Mouse (Mus musculus): ENCODE results near the gene Rasgef1b.

Rasgef1b gene

GRCm38 (mm10) chr5:99451416-99451815, 277.4 kb downstream of the Rasgef1b start:
- DNase-seq (ENCODE audit: low spot score in 2 of 2): no peak

- DNase-seq (ENCODE audit: low spot score in 2 of 2): no peak
Measured at GRCm38 (mm10) chr5:99450994-99451393, 277.9 kb downstream of the Rasgef1b start.

- no peak for DNase-seq (ENCODE audit: low spot score in 2 of 2)
Measured at GRCm38 (mm10) chr5:99450463-99450862, 278.4 kb downstream of the Rasgef1b start.

GRCm38 (mm10) chr5:99447481-99447880, 281.4 kb downstream of the Rasgef1b start:
- DNase-seq (ENCODE audit: low spot score in 2 of 2): no peak

DNA sequence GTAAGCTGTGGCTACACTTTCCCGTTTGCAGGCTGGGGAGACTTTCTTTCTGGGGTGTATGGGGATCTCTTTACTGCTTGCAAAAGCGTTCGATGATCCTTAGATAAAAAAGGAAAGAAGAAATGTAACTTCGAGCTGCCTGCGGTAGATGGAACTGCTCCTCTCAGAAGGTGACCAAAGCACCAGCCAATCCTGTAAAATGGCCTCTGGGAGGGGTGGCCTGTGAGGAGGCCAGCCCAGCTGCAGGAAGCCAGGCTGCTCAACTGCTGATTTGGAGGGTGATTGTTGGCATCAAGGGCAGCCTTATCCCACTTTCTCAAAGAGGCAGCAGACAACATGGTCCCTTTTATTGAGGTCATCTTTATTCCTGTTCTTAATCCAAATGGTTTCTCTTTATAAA, 283.6 kb downstream of the Rasgef1b start:
- no peak for DNase-seq (ENCODE audit: low spot score in 2 of 2)

DNA sequence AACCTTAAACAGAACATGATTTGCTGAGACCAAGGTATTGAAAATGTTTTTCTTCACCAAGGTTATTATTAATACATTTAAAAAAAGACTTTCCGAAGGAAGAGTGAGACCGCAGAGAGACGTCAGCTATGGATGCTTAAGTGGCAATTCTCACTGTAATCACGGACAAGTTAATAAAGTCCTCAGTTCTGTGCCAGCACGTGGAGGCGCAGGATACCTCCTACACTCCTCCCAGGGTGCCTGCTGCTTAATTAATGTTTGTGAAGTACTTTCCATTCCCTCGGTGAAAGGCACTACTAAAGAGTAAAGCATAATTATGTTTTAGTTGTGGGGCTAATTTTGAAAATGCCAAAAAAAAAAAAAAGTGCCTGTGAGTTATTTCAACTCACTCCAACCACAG, 284.1 kb downstream of the Rasgef1b start:
- no peak for DNase-seq (ENCODE audit: low spot score in 2 of 2)

- DNase-seq (ENCODE audit: low spot score in 2 of 2): no peak
Measured at GRCm38 (mm10) chr5:99440109-99440508, 288.8 kb downstream of the Rasgef1b start.

GRCm38 (mm10) chr5:99438526-99438925, 290.3 kb downstream of the Rasgef1b start:
- no peak for DNase-seq (ENCODE audit: low spot score in 2 of 2)

GRCm38 (mm10) chr5:99434226-99434625, 294.6 kb downstream of the Rasgef1b start:
- no peak for DNase-seq (ENCODE audit: low spot score in 2 of 2)

DNA sequence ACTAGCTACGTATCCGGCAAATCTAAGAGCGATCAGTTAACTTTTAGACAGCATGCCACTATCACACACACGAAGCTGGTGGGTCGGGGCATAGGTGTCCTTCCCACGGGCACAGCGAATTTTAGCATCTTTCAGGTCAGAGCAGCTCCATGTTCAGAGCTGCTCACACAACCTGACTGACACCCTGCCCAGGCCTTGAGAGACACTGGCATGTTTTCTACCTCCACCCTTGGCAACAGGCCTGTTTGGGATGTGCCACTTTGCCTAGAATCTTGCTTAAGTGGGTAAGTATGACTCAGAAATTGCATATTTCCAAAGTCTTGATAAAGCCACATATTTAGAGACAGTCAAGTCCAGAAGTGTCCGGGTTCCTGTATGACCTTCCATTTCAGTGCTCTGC, 296.4 kb downstream of the Rasgef1b start:
- no peak for DNase-seq (ENCODE audit: low spot score in 2 of 2)

- no peak for DNase-seq (ENCODE audit: low spot score in 2 of 2)
Measured at GRCm38 (mm10) chr5:99429273-99429672, 299.6 kb downstream of the Rasgef1b start.

DNA sequence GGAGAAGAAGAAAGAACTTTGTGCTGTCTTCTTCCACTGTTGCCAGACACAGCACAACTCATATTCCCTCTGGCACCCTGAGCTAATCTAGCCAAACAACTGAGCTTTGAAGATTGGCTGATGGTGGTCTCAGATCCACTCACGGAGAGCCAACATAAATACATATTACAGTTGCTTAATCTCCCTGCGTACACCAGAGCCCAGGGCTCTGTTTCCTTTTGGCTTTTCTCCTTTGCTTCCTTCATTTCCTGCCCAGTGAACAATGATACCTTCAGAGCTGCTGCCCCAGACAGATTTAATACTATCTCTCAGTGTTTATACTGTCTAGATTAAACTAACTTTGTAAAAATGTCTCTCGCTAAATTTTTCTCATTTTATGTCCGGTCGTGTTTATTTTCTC, 300.2 kb downstream of the Rasgef1b start:
- DNase-seq (ENCODE audit: low spot score in 2 of 2): no peak

GRCm38 (mm10) chr5:99423271-99423670, 305.6 kb downstream of the Rasgef1b start:
- DNase-seq (ENCODE audit: low spot score in 2 of 2): no peak

- no peak for DNase-seq (ENCODE audit: low spot score in 2 of 2)
Measured at GRCm38 (mm10) chr5:99422856-99423255, 306.0 kb downstream of the Rasgef1b start.

GRCm38 (mm10) chr5:99422092-99422491, 306.8 kb downstream of the Rasgef1b start:
- no peak for DNase-seq (ENCODE audit: low spot score in 2 of 2)

DNA sequence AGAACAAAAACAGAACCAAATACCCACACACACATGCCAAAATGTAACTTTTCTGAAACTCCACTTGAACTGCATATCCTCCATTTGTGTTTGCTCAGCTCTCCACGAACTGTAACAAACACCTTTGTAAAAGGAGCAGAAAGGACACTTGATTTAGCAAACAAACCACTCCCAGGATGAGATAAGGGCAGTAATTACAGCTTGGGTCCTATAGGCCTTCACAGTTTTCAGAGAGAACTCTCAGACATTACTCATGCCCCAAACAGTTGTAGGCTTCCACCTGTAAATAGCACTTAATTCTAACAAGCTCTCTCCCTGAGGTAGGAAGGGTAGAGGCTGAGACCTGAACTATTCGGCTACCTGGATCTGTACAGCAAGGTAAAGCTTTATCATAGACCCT, 309.0 kb downstream of the Rasgef1b start:
- DNase-seq (ENCODE audit: low spot score in 2 of 2): no peak

DNA sequence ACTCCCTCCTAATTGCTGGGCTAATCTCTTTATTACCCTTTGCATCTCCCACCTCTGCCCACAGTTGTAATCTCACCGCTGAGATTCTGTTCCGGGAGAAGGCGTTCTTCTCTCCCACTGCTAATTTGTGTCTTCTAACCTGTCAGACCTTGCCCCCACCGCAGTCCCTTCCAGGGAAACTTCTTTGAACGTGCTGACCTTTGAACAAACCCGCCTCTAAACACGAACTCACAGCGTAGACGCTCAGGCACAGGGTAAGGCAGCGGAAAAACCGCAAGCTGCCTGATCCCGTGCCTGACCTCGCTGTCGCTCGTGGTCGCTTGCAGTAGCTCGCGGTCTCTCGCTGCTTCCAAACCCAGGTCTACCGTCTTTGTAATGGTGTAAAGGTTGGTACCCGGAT, 312.0 kb downstream of the Rasgef1b start:
- DNase-seq (ENCODE audit: low spot score in 2 of 2): no peak

GRCm38 (mm10) chr5:99415676-99416075, 313.2 kb downstream of the Rasgef1b start:
- DNase-seq (ENCODE audit: low spot score in 2 of 2): no peak

DNA sequence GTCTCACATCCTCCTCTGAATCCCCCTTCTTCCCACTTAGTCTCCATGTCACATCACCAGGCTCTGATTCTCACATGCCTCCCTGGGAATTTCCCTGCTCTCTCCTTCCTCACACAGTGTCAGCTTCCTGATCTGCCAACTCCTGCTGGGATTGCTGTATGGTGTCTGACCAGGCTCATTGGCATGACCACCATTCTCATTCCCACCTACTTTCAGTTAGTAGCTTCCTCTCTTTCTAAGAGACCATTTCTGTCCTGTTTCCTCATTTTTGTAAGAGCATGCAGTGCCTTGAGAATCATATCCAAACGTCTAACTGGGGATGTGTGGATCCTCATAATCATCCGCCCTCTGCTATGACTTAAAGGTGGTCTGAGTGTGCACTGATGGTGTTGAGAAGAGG, 313.8 kb downstream of the Rasgef1b start:
- no peak for DNase-seq (ENCODE audit: low spot score in 2 of 2)

DNA sequence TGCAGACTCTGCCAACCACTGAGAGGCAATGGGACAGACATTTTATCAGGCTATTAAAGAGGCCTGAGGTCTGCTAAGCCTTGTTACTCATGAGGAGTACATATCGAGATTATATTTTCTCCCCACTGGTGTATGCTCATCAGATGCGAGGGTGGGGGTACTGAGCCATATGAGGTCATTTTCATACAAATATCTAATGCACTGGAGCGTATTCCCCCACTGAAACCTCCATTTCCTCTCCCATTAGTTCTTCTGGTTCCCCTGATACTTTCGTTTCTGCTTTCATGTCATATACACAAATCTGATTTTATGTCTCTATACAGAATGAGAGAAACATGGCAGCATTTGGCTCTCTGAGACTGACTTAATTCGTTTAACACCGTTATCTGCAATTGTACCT, 314.6 kb downstream of the Rasgef1b start:
- no peak for DNase-seq (ENCODE audit: low spot score in 2 of 2)

GRCm38 (mm10) chr5:99413851-99414250, 315.0 kb downstream of the Rasgef1b start:
- no peak for DNase-seq (ENCODE audit: low spot score in 2 of 2)

DNA sequence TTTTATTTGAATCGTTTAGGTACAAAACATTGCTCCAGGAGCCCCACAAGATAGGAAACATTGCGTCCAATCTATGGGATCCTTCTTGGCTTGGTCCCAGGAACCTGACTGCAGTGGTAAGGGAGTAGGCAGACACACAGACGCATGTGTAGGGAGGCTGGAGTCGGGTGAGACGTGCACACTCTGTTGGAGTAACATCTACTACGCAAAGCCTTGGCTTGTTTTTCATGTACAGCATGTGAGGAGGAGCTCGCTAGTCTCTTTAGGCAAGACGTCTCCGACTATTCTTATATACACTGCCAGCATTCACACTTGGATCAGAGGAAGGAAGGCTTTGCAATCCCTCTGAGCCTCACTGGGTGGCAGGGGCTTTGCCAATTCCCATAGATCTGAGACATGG, 315.5 kb downstream of the Rasgef1b start:
- no peak for DNase-seq (ENCODE audit: low spot score in 2 of 2)

DNA sequence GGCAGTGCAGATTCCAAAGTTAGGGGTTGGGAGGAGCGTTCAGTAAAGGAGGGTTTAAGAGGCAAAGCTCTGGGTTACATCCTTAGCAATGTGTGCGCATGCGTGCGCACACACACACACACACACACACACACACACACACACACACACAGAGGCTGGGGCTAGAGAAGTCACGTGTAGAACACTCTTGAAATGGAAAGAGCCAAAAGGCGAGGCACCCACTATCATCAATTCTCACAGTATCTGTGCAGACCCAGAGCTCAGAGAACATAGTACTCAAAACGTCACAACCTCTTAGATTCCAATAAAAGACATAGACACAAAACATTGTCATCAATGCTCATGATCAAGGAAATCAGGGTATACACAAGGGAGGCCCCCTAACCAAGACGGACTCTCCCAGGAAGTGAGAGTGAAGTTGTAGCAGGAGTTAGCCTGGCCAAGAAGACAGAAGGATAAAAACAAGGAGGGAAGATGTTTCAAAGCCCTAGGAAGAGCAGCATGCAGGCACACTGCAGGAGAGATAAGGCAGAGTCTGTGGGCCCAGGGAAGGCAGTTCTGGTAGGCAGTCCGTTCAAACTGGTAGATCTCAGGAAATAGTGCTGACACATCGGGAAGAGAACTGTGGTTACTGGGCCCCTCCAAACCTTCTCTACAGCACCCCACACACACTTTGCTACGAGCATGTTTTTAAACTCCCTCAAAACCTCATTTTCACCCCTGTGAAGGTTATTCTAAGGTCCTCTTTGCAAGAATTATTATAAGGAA, 324.3 kb downstream of the Rasgef1b start:
- no peak for DNase-seq (ENCODE audit: low spot score in 2 of 2)

DNA sequence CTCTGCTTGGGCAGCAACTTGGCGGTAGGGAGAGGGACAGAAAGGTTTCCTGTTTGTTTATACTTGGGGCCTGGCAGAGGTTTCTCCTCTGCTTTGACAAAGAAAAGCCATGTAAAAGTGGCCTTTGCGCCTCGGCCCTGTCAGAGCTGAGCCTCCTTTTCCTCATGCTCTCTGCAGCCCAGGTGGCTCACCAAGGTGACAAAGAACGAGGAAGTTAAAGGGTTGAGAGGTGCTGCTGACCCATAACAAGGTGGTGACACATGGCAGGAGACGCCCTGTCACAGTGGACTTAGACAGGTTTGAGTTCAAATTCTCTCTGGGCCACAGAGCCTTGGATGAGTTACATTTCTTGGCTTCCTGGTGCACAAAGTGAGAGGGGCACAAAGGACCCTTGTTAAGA, 325.5 kb downstream of the Rasgef1b start:
- no peak for DNase-seq (ENCODE audit: low spot score in 2 of 2)
